25 mouse cellular contexts compared by ENCODE assay signal in the genomic region with DNA sequence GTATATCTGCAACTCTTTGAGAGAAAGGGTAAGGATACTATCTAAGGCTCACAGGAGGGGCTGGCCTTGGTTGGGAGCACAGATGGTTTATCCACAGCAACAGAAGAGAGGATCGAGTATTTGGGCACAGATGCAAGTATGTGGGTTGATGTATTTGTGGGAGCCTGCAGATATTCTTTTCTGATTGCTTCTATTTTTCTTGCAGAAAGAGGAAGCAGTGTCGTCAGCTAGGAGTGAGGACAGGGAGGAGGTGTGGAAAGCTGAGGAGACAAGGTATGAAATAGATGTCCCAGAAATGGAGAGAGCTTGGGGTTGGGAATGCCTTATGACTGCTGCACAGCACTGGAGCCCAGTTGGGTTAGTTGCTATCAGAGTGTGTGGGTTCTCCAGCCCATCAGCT.
DNase-seq lines count a peak whose midpoint lies in the region; ATAC-seq lines count a peak whose summit lies in the region.
"Had no signal": no experiment of that assay in that cellular context is flagged by ENCODE, and none has a peak within 500 bp of the region (broad histone marks: within the 10 kb centered on the region; RNA-seq: fewer than 3 reads in every experiment).

No protein-coding gene starts in this region.

- H3K36me3 ChIP-seq in heart, embryonic 11.5 days (ENCODE audit: control insufficient read depth, insufficient read depth, low read length) = no peaks in the 10 kb centered on the region
- H3K36me3 ChIP-seq: forebrain, embryonic 12.5 days; hindbrain, embryonic 15.5 days; neural tube, embryonic 12.5 days; stomach, embryonic 15.5 days had no signal

- H3K27ac ChIP-seq in heart, embryonic 11.5 days (ENCODE audit: low read depth, low read length) = no peak overlapping the region
- H3K27ac ChIP-seq: forebrain, embryonic 12.5 days; gastrocnemius, adult 2 months; heart, adult 2 months; hindbrain, embryonic 15.5 days; kidney, postnatal 0 days; neural tube, embryonic 12.5 days; stomach, embryonic 15.5 days had no signal

- no peaks in the 10 kb centered on the region for H3K9me3 ChIP-seq in heart, embryonic 11.5 days (replicated peaks; ENCODE audit: control insufficient read depth, low read length)
- H3K9me3 ChIP-seq: forebrain, embryonic 12.5 days; hindbrain, embryonic 15.5 days; neural tube, embryonic 12.5 days; stomach, embryonic 15.5 days had no signal

- H3K9ac ChIP-seq in heart, embryonic 11.5 days (ENCODE audit: low read depth, low read length) = no peak overlapping the region
- H3K9ac ChIP-seq: forebrain, embryonic 12.5 days; hindbrain, embryonic 15.5 days; neural tube, embryonic 12.5 days; stomach, embryonic 15.5 days had no signal

- WGBS in heart, embryonic 11.5 days (ENCODE audit: insufficient replicate concordance) = 67% methylated on average over 2 of the region's 2 CpGs

- no peaks in the 10 kb centered on the region for H3K27me3 ChIP-seq in heart, embryonic 11.5 days (ENCODE audit: control insufficient read depth, insufficient read depth, low read length)
- H3K27me3 ChIP-seq: forebrain, embryonic 12.5 days; hindbrain, embryonic 15.5 days; neural tube, embryonic 12.5 days; stomach, embryonic 15.5 days had no signal

- ATAC-seq in frontal cortex, adult (ENCODE audit: low TSS enrichment) = peak; percentile 98
- no peak for ATAC-seq in heart, embryonic 11.5 days (replicated peaks; ENCODE audit: insufficient number of reproducible peaks, low FRiP score, low TSS enrichment)
- ATAC-seq: activated CD4-positive, CD25-positive, alpha-beta regulatory T cell, adult 4 months; Patski had no signal

- DNase-seq in layer of hippocampus, adult 11-12 months (ENCODE audit: low spot score) = peak; percentile 65
- DNase-seq in layer of hippocampus, adult 9-10 months (ENCODE audit: low spot score) = no peak
- peak; percentile 64 to 74 for DNase-seq in left cerebral cortex, adult 18-20 months (ENCODE audit: low spot score in 2 of 2)
- peak; percentile 7 for DNase-seq in right cerebral cortex, postnatal 14 days
- DNase-seq in urinary bladder, postnatal 14 days (ENCODE audit: low spot score) = no peak
- DNase-seq in gastrocnemius, adult 8-10 months (ENCODE audit: low spot score in 2 of 2) = no peak
- DNase-seq: adrenal gland, postnatal 14 days; B cell, adult 2 months; gastrocnemius, adult 2 months; heart, adult 2 months; heart, postnatal 10 days; kidney, adult 11 months; lung, adult 2 months; lung, postnatal 36 days; spleen, adult 18-20 months had no signal

- no peak overlapping the region for H3K4me3 ChIP-seq in heart, embryonic 11.5 days (ENCODE audit: low read depth, low read length)
- H3K4me3 ChIP-seq: forebrain, embryonic 12.5 days; gastrocnemius, adult 2 months; heart, adult 2 months; hindbrain, embryonic 15.5 days; neural tube, embryonic 12.5 days; stomach, embryonic 15.5 days had no signal

- H3K4me2 ChIP-seq in heart, embryonic 11.5 days = no peak overlapping the region
- H3K4me2 ChIP-seq: forebrain, embryonic 12.5 days; hindbrain, embryonic 15.5 days; liver, embryonic 11.5 days; neural tube, embryonic 12.5 days; stomach, embryonic 15.5 days had no signal

- no peaks in the 10 kb centered on the region for H3K4me1 ChIP-seq in heart, embryonic 11.5 days (ENCODE audit: control insufficient read depth, insufficient read depth, low read length)
- H3K4me1 ChIP-seq: forebrain, embryonic 12.5 days; hindbrain, embryonic 15.5 days; neural tube, embryonic 12.5 days; stomach, embryonic 15.5 days had no signal

Comparison
In these comparisons a context has a peak if more than half of its experiments do, and no peak if none do; other contexts are left out.
1. DNase-seq: peak in layer of hippocampus, adult 11-12 months (single experiment), left cerebral cortex, adult 18-20 months (2 of 2) and right cerebral cortex, postnatal 14 days (single experiment); none in layer of hippocampus, adult 9-10 months (single experiment), urinary bladder, postnatal 14 days (single experiment) and gastrocnemius, adult 8-10 months (0 of 2).